Mouse (Mus musculus) gastrocnemius, postnatal 14 days (tissue): ENCODE measurements around the gene Gse1. TPM values are rescaled to one million over a fixed set of nuclear protein-coding genes. Genes with fewer than 3 reads are reported as not detected.

Source experiments
- DNase-seq: peaks from one replicate; pipeline ENCODE4 v3.0.0; 2021; ENCODE audit warnings: mixed read lengths
- intact Hi-C: fragments of 180-260 bp; cut with DNase I; formaldehyde crosslinking; loops from one replicate; pipeline ENCODE4 v1.15.1; 2025; ENCODE audit warnings: low total_unique reads
- total RNA-seq, 2 experiments: library from RNA; stranded (reverse); gene quantifications; 2 replicates each; pipeline ENCODE4 v1.2.3; 2021

The Gse1 gene
- total RNA-seq, 2 experiments from 2014 or later = 22.7 to 28.7 TPM

DNA sequence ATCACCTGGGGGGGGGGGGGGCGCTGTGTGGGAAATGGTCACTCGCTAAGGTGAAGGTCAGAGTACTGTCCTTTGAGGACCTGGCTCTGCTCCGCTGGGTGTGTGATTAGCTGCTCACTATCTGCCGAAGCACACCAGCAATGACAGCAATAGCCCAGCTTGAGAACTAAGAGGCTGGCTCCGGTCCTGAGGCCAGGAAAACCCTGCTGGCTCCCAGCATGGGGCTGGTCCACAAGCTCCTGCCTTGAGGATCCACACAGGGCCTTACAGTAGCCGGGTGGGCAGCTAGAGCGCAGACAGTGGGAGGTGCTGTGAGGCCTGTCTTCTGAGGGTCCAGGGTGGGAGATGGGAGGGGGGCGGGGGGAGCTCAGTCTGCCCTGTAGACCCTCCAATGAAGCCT lies 79.9 kb downstream of the Gse1 start:
- intact Hi-C loops = no loop called here
- DNase-seq = no peak

DNA sequence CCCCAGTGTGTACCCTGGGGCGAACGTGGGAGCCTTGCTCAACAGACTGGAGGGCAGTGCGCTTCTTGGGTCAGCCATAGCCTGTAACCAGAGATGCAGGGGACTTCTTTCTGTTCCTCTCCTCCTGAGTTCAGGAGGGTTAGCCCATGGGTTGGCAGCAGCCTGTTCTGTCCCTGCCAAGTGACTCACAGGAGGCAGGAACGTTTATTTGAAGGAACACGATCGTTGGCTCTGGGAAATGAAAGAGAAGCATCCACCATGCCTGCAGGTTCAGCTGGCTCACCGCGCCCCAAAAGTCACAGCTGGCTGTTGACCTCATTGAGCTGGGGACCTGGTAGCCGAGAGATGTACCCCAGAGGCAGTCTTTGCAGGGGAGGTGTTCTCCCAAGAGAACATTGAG lies 80.3 kb downstream of the Gse1 start:
- DNase-seq = peak; percentile 68
- intact Hi-C loops = no loop called here

DNA sequence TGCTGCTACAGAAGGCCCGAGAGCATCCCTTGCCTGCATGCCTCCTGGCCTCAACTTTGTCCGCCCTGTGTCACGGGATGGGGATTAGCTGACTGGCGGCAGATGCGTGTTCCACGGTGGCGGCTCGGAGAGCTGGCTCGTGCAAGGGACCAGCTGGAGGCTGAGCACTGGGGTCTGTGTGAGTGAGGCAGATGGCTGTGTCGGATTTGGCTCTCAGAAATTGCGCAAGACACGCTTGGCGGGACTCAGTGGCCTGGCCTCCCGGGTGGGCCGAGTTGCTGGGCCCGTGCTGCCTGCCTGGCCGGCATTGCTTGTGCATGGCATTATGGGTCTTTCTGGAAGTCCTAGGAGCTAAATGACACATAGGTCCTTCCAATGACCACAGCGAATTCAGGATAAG lies 81.1 kb downstream of the Gse1 start:
- intact Hi-C loops = no loop called here
- peak; percentile 82 for DNase-seq

DNA sequence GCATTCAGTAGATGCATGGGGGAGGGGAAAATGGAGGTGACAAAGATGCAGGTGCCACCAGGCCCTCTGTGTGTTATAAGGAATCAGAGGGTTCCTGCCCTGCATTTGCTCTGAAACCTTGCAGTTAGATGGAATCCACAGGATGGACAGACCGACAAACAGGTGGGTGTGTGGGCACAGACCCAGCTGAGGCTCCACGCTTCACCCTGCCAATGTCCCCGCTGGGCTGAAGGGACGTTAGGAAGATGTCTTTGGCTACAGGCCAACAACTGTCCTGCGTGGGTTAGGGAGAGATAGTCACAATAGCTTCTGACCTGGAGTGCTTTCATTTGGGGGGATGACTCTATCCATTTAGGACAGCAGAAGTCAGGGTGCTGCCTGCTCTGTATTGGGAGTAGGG lies 81.8 kb downstream of the Gse1 start:
- intact Hi-C loops = no loop called here
- DNase-seq = no peak

DNA sequence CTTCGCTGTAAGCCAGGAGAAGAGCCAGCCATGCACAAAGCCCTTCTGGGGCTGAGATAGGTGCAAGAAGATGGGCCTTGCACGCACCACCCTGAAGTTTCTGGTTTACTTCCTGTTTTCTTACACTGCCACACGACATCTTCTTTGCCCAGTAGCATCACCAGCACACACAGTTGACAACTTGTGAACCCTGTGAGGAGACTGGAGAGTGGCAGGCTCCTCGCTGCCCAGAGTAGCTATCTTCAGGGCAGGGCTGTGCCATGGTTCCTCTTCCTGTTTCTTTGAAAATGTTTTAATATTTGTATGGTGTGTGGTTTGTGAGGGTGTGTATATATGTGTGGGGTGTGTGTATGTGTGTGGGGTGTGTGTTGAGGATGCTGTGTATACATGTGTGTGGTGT lies 84.2 kb downstream of the Gse1 start:
- no peak for DNase-seq
- intact Hi-C loops = no loop called here

DNA sequence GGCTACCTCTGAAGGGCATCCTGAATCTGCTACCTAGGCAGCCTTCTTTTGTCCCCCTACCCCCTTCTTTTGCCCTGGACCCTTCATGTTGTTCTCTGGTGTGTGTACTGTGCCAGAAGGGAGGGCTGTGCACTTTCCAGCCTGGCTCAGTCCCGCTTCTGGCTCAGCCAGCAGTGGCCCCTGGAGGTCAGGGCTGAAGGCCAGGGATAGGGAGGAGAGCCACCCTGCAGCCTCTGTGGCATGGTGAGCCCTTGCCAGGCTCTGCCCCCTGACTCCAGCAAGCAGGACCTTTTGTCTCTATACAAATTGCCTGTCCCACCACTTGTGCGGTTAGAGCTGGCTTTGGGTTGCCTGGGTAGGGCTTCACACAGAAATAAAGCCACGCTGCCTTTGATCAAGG lies 85.4 kb downstream of the Gse1 start:
- no peak for DNase-seq
- intact Hi-C loops = no loop called here

DNA sequence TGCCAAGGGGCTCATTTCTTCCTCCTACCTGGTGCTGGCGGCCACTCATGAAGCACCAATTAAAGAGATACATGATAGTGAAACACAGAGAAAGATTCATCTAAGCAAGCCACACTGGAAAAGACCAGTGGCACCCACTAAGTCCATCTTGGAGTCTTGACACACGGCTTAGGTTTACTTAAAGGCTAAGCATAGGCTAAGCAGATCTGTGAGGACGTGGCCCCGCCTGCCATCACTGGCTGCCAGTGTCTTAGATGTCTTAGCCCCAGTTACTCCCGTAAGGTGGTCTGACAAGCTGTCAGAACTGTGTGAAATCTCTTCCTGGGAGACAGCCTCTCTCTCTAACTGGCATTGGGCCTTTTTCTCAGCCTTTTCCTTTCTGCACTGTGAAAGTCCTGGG lies 86.7 kb downstream of the Gse1 start:
- no peak for DNase-seq
- intact Hi-C loops = loop anchor here (5.0 kb wide), 2 partner anchors 33 to 138 kb away; partner anchors contain the start of gene Fam92b

DNA sequence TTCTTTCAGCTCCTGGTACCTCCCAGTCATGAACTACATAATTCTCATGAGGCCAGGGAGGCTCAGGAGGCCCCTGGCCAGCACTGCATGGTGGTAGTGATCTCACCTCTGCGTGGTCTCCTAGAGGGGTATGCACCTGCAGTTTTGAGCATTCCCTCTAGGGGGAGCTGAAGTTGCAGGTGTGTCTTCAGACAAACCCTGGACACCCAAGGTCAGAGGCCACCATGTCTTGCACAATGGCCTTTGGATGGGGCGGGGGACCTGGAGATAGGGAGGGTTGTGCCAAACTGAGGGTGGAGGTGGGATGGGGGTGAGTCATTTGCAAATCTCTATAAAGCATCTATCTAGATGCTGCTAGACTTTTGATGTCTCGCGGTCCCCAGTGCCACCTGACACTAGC lies 87.4 kb downstream of the Gse1 start:
- intact Hi-C loops = loop anchor here (5.0 kb wide), 2 partner anchors 33 to 138 kb away; partner anchors contain the start of gene Fam92b
- no peak for DNase-seq

DNA sequence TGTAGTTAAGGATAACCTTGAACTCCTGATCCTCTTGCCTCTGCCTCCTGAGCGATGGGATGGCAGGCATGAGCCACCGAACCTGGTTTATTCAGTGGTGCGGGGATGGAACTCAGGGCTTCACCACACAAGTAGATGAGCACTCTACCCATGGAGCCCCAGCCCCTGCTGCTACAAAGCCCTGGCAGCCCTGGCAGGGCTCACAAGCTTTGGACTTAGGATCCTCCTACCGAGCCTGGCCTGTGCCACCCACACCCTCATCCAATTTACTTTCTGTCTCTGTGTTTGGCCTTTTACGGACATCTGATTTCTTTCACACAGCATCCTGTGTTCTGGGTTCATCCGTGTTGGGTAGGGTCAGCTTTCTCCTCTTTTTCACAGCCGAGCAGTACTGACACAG lies 88.5 kb downstream of the Gse1 start:
- intact Hi-C loops = loop anchor here (5.0 kb wide), 2 partner anchors 34 to 139 kb away; partner anchors contain the start of gene Fam92b
- DNase-seq = no peak

DNA sequence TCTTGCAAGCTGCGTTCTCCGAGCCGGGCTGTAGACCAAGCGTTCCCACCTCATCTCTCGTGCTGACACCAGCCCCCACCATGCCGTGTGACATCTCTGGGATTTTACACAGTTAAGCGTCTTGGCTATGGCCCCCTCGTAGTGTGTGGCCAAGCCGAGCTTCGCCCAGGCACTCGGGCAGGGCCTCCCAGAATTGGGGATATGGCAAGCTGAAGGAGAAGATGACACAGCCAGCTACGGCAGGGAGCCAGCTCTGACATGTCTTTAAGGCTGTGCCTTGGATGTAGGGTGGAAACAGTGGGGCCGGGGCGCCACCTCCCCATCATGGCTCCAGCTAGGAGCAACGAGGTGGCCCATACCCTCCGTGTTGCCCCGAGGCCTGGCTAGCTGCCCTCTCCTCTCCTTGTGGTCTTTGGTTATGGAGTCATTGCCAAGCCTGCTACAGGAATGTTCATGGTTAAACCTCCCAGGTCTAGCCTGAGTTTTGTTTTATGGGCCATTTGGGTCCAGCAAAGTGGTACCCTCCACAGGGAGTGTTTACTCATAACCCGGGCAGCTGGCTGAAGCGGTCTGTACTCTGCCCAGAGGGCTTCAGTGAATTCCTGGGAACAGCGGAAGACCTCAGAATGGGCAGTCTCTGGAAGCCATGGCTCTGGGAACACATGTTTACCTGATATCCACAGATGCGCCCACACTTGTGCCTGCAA lies 89.0 kb downstream of the Gse1 start:
- intact Hi-C loops = loop anchor here (5.0 kb wide), 2 partner anchors 35 to 140 kb away; partner anchors contain the start of gene Fam92b
- no peak for DNase-seq

DNA sequence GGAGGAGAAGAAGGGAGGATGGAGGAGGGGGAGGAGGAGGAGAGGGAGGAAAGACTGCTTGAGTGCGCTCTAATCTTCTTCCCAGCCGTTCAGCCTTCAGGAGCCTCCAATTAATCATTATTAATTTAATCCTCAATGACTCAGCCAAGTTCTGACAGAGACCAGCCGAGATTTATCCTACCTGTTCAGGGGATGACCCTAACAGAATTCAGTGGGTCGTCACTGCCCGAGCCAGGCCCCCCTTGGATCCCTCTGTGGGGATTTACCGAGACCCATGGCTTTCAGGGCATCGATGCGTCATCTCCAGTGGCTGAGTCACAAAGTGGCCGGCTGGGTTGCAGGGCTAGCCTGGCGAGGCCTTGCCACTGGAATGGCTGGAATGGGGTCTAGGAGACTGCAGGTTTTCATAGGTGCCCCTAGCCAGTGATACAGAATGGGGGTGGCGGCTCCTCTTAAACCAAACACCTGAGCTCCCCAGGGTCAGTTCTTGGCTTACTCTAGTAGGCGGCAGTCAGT lies 90.3 kb downstream of the Gse1 start:
- no peak for DNase-seq
- intact Hi-C loops = loop anchor here (5.0 kb wide), 2 partner anchors 36 to 141 kb away; partner anchors contain the start of gene Fam92b

DNA sequence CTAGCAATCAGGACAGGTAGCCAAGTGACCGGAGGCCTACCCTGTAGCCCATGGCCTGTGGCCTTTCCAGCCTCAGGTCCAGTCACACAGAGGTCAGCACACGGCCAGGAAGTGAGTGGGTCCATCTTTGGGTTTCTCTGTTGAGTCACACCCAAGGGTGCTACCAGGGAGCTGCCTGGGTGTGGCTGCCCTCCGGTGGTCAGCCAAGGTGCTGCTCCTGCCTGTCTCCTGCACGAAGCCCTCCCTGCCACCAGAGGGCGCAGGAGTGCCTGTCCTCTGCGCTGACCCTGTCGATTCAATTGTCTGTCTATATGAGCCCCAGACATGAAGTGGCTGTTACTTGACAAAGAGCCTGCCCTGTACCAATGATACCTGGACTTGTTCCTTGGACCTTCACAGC lies 91.2 kb downstream of the Gse1 start:
- intact Hi-C loops = loop anchor here (5.0 kb wide), 2 partner anchors 37 to 142 kb away; partner anchors contain the start of gene Fam92b
- DNase-seq = peak; percentile 80

DNA sequence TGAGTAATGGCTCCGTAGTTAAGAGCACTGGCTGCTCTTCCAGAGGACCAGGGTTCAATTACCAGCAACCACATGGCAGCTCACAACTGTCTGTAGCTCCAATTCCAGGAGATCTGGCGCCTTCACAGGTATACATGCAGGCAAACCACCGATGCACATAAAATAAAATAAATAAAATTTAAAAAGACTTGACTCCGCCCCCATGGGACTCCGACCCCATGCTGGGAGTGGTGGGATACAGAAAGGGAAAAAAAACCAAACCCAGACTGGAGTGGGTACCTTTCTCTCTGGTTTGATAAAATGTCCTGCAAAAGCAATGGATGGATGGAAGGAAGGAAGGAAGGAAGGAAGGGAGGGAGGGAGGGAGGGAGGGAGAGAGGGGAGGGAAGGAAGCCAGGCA lies 91.9 kb downstream of the Gse1 start:
- intact Hi-C loops = loop anchor here (10.0 kb wide), 1 partner anchor 205 kb away; no protein-coding TSS in a partner anchor
- DNase-seq = no peak

DNA sequence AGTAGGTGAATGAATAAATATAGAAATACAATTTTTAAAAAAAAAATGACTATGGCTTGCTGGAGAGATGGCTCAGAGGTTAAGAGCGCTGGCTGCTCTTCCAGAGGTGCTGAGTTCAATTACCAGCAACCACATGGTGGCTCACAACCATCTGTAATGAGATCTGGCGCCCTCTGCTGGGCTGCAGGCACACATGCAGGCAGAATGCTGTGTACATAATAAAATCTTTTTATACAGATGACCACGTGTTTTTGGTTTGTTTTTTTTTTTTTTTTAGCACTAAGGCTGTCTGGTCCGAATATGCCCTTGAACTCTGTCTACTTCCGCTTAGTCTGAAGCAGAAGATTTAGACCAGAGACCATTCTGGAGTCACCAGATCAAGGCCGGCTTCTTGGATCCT lies 93.5 kb downstream of the Gse1 start:
- no peak for DNase-seq
- intact Hi-C loops = loop anchor here (10.0 kb wide), 1 partner anchor 203 kb away; no protein-coding TSS in a partner anchor

DNA sequence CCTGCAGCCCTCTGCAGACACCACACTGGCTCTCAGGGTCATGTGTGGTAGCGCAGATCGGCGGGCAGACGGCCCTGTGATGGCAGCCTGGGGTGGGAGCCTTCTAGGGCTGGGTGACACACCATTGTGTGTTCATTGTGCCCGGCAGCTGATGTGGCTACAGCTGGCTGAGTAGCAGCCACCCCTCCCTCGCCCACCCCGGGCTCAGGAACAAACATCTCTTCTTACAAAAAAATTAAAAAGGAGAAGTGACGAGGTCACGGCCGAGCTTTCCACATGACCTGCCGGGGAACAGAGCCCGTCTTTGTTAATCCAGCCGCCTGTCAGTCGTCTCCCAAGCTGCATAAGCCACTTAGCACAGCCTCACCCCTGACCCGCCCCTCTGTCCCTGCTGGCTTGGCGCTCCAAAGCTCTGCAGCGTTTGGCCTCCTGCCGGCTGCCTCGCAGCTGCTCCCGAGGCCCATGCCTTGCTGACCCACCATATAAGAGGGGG lies 94.7 kb downstream of the Gse1 start:
- peak; percentile 74 for DNase-seq
- intact Hi-C loops = loop anchor here (10.0 kb wide), 1 partner anchor 202 kb away; no protein-coding TSS in a partner anchor

DNA sequence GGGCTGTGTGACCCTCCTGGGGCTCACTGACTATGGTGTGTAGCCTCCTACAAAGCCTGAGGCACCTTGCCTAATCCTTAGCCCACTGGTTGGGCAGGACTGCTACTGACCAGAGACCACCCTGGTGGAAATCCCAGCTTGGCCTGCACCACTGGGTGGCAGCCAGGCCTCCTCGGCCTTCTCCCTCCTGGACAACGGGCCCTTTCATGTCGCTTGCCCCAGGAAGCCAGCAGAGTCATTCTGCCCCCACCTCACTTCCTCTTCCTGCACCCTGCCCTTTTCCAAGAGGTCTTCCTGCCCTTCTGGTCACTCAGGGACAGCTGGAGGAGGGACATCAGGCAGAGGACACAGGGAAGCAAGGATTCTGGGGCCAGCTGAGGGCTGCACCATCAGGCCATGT lies 96.3 kb downstream of the Gse1 start:
- intact Hi-C loops = loop anchor here (10.0 kb wide), 1 partner anchor 200 kb away; no protein-coding TSS in a partner anchor
- no peak for DNase-seq

DNA sequence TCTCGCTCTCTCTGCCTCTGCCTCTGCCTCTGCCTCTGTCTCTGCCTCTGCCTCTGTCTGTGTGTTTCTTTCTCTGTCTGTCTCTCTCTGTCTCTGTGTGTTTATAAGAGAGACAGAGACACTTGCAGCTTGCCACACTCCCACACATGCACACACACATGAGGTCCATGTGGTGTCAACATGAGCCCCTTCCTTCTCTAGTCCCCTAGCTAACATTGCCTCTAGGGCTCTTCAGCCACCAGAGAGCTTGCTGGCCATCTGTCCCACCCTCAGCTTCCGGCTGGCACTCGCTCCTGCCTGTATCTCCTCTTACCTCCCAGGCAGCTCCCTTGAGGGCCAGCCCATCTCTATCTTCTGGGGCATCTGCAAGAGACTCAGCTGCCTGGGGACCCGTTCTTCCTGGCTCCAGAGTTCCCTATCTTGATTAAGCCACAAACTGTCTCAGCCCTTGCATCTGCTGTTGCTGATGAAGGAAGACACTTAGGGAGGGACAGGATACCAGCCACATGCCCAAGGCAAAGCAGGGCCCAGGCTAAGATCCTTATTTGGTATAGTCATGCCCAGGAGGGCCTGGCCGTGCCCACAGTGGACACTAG lies 97.0 kb downstream of the Gse1 start:
- DNase-seq = no peak
- intact Hi-C loops = loop anchor here (5.0 to 10.0 kb wide), 2 partner anchors 42 to 200 kb away; no protein-coding TSS in a partner anchor

DNA sequence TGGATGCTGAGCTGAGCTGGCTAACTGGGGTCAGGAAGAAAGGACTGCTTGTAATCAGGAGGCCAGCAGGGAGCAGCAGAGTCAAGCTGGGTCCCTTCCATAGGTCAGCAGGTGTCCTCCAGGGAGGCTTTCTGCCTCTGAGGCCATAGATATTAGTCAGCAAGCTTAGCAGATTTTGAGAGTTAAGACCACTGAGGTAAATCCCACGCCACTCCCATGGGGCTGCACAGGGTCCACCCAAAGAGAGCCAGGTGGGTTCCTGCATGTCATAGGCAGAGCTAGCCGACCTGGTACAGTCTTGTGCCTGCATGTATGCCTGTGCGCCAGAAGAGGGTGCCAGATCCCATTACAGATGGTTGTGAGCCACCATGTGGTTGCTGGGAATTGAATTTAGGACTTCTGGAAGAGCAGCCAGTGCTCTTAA lies 98.9 kb downstream of the Gse1 start:
- intact Hi-C loops = loop anchor here (5.0 to 10.0 kb wide), 2 partner anchors 40 to 198 kb away; no protein-coding TSS in a partner anchor
- no peak for DNase-seq

DNA sequence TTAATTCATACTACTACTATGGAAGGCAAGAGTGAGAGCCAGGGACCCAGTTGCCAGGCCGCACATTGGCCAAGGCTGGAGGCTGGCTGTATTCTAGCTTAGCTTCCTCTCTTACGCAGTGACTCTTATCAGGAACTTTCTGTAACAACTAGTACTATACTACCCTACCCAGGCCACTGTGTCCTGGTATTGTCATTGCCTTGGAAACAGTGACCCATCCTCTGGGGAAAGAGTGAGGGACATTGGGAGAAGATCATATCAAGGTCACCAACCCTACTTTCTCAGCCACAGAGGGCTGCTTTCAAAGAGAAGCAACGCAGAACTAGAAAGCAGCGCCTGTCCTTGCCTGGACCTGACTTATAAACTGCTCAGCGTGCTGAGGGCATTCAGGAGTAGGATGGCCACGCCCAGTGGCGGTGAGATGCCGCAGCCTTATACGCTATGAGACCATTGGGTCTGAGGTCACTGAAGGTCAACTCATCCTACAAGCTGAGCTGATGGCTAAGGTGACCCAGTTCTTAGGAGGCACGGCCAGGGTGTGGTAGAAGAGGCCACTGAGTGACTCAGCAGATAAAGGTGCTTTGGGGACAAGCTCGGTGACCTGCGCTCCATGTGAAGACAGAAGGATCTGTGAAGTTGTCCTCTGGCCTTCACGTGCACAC lies 100.2 kb downstream of the Gse1 start:
- intact Hi-C loops = loop anchor here (5.0 to 10.0 kb wide), 2 partner anchors 39 to 196 kb away; no protein-coding TSS in a partner anchor
- no peak for DNase-seq
